ENCODE assay signal across 20 mouse cellular contexts in the genomic region with DNA sequence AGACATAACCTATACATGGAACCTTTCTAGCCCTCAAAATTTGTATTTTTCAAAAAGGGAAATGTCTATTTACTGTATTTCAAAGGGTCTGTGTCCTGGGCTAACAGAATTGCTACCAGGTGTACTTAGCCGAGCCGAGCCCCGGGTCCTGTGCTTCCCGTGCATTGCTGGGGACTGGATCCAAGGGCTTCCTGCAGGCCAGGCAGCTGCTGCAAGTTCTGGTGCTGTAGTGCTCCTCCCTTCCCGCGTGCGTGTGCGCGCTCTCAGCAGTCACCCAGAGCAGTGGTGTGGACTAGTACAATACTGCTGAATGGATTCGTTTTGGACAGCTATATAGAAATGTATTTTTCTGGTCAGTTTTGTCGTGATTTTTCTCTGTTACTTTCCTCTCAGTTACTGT. TPM values are rescaled to one million over a fixed set of nuclear protein-coding genes. Genes with fewer than 3 reads are reported as not detected.
DNase-seq lines count a peak whose midpoint lies in the region; ATAC-seq lines count a peak whose summit lies in the region.
"Had no signal": no experiment of that assay in that cellular context is flagged by ENCODE, and none has a peak within 500 bp of the region (broad histone marks: within the 10 kb centered on the region; RNA-seq: fewer than 3 reads in every experiment).

No protein-coding gene starts in this region.

- peak; percentile 94 for ATAC-seq in cerebellum, adult (ENCODE audit: insufficient number of reproducible peaks, low FRiP score, low TSS enrichment)
- ATAC-seq: forebrain, postnatal 0 days; hindbrain, embryonic 16.5 days had no signal

- DNase-seq in cerebellum, postnatal 4 days (ENCODE audit: low spot score in 2 of 2) = no peak
- DNase-seq in brain, adult 2 months (ENCODE audit: low read depth, low spot score) = peak; percentile 70
- peak; percentile 28 for DNase-seq in cerebellum, adult 8-10 months
- DNase-seq in cerebellum, postnatal 25 days = peak; percentile 44 to 65
- no peak for DNase-seq in adipocyte (ENCODE audit: low spot score)
- DNase-seq in adrenal gland, postnatal 25 days = no peak
- DNase-seq in ovary, postnatal 10 days (ENCODE audit: low spot score) = no peak
- DNase-seq: adrenal gland, postnatal 10 days; forebrain, postnatal 0 days; gastrocnemius, postnatal 10 days; kidney, adult 11 months; kidney, postnatal 36 days; liver; lung, embryonic 14.5 days; lung, postnatal 14 days; midbrain, embryonic 14.5 days; right cerebral cortex, postnatal 25 days; thymus, postnatal 14 days had no signal

RNA-seq across cellular contexts. Expression of gene Birc6, which starts 31.8 kb away (rescaled TPM):
- 124 and 147 TPM in 2 replicates for total RNA-seq in adrenal gland, postnatal 25 days (2021)

Comparison
In these comparisons a context has a peak if more than half of its experiments do, and no peak if none do; other contexts are left out.
1. DNase-seq: peak in brain, adult 2 months (single experiment), cerebellum, adult 8-10 months (single experiment) and cerebellum, postnatal 25 days (2 of 2); none in cerebellum, postnatal 4 days (0 of 2), adipocyte (single experiment), adrenal gland, postnatal 25 days (single experiment) and ovary, postnatal 10 days (single experiment).